In the genomic region with DNA sequence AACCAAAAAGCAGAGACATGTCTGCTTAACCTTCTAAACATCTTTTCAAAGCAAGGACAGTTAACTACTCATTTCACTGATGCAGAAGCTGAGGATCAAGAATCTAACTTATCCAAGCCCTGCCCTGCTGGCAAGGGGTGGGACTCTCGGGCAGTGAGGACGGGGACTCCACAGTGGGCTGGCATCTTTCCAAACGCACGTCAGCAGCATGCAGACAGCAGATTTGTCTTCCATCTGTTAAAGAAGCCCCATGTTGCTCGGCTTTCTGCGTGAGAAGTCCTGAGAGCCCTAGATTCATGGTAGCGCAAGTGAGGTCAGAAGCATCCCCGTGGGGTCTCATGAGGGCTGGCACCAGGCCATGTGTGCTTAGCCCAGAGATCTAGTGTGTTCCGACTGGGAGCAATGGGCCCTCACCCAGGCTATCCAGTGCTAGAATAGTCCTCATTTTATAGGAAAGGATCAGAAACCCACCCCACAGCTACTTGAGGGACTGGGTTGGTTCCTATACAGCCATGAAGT, we compare ENCODE assay signal across 12 mouse cellular contexts.
DNase-seq lines count a peak whose midpoint lies in the region; ATAC-seq lines count a peak whose summit lies in the region.
"Had no signal": no experiment of that assay in that cellular context is flagged by ENCODE, and none has a peak within 500 bp of the region (broad histone marks: within the 10 kb centered on the region; RNA-seq: fewer than 3 reads in every experiment).

No protein-coding gene starts in this region.

- H3K36me3 ChIP-seq in hindbrain, embryonic 12.5 days, result no peaks in the 10 kb centered on the region
- H3K36me3 ChIP-seq in hindbrain, embryonic 10.5 days, result no peaks in the 10 kb centered on the region
- no peaks in the 10 kb centered on the region for H3K36me3 ChIP-seq in hindbrain, embryonic 16.5 days (ENCODE audit: control insufficient read depth, insufficient read depth, low read length)

- no peak overlapping the region for H3K9ac ChIP-seq in hindbrain, embryonic 12.5 days
- 0 out of 2 replicates have a peak overlapping the region, but pooled peaks have one; percentile 13 for H3K9ac ChIP-seq in hindbrain, embryonic 16.5 days (ENCODE audit: low read depth, low read length)

- H3K4me2 ChIP-seq in hindbrain, embryonic 12.5 days (replicated peaks), result no peak overlapping the region
- H3K4me2 ChIP-seq in hindbrain, embryonic 16.5 days (ENCODE audit: low read length), result no peak overlapping the region

- no peak for DNase-seq in hindbrain, embryonic 10.5 days (ENCODE audit: low spot score)
- peak; percentile 82 for DNase-seq in brain, adult 2 months (ENCODE audit: low read depth, low spot score)
- DNase-seq in cerebellum, adult 8-10 months, result peak; percentile 42
- DNase-seq in adrenal gland, postnatal 25 days, result no peak
- DNase-seq in right cerebral cortex, postnatal 36 days (ENCODE audit: low spot score in 2 of 2), result no peak
- DNase-seq in kidney, postnatal 4 days, result no peak
- DNase-seq: adrenal gland, adult 2 months; lung, adult 2 months; right cerebral cortex, postnatal 14 days had no signal

- H3K9me3 ChIP-seq in hindbrain, embryonic 12.5 days (replicated peaks), result no peaks in the 10 kb centered on the region
- no peaks in the 10 kb centered on the region for H3K9me3 ChIP-seq in hindbrain, embryonic 10.5 days
- no peaks in the 10 kb centered on the region for H3K9me3 ChIP-seq in hindbrain, embryonic 16.5 days (ENCODE audit: control insufficient read depth, low read length)

- no peak overlapping the region for H3K27ac ChIP-seq in hindbrain, embryonic 12.5 days
- no peak overlapping the region for H3K27ac ChIP-seq in hindbrain, embryonic 10.5 days
- no peak overlapping the region for H3K27ac ChIP-seq in hindbrain, embryonic 16.5 days (ENCODE audit: low read depth, low read length)

- H3K4me3 ChIP-seq in hindbrain, embryonic 12.5 days, result no peak overlapping the region
- H3K4me3 ChIP-seq in hindbrain, embryonic 10.5 days, result no peak overlapping the region
- no peak overlapping the region for H3K4me3 ChIP-seq in hindbrain, embryonic 16.5 days (ENCODE audit: low read length)

- peak; percentile 46; the same call in 1 of the 2 replicates for ATAC-seq in hindbrain, embryonic 12.5 days (ENCODE audit: low FRiP score)
- ATAC-seq in hindbrain, embryonic 16.5 days, result peak; percentile 53
- ATAC-seq: intestine, postnatal 0 days had no signal

- H3K27me3 ChIP-seq in hindbrain, embryonic 12.5 days, result peaks cover 4% of the 10 kb centered on the region
- peaks cover 28% of the 10 kb centered on the region for H3K27me3 ChIP-seq in hindbrain, embryonic 10.5 days (ENCODE audit: insufficient read depth, poor library complexity, severe bottlenecking)
- H3K27me3 ChIP-seq in hindbrain, embryonic 16.5 days (replicated peaks; ENCODE audit: control insufficient read depth, insufficient read depth, low read length), result peaks cover 2% of the 10 kb centered on the region

- peaks cover 49% of the 10 kb centered on the region for H3K4me1 ChIP-seq in hindbrain, embryonic 12.5 days
- peaks cover 54% of the 10 kb centered on the region for H3K4me1 ChIP-seq in hindbrain, embryonic 10.5 days (replicated peaks)
- H3K4me1 ChIP-seq in hindbrain, embryonic 16.5 days (ENCODE audit: control insufficient read depth, insufficient read depth, low read depth, low read length), result peaks cover 25% of the 10 kb centered on the region

- 37% methylated on average over 9 of the region's 9 CpGs for WGBS in hindbrain, embryonic 12.5 days
- WGBS in hindbrain, embryonic 10.5 days, result 74% methylated on average over 9 of the region's 9 CpGs
- WGBS in hindbrain, embryonic 16.5 days, result 29% methylated on average over 9 of the region's 9 CpGs

Comparison
In these comparisons a context has a peak if more than half of its experiments do, and no peak if none do; other contexts are left out.
1. DNase-seq: peak in brain, adult 2 months (single experiment) and cerebellum, adult 8-10 months (single experiment); none in hindbrain, embryonic 10.5 days (single experiment), adrenal gland, postnatal 25 days (single experiment), right cerebral cortex, postnatal 36 days (0 of 2) and kidney, postnatal 4 days (0 of 2).